Mouse (Mus musculus) olfactory bulb, adult 2 months (tissue): Measurements from ENCODE around the gene Mettl23.

ENCODE experiments used
- CTCF ChIP-seq: fragments of 200-500 bp; IDR thresholded peaks from 2 replicates; pipeline ENCODE4 v1.5.1; 2012; ENCODE audit warnings: low read depth, mild to moderate bottlenecking, low read length, moderate library complexity; ENCODE audit not compliant: insufficient read depth
- POLR2A ChIP-seq: fragments of 200-500 bp; IDR thresholded peaks from 2 replicates; pipeline ENCODE4 v1.6.1; 2012; ENCODE audit warnings: mild to moderate bottlenecking, low read depth, low read length, moderate library complexity; ENCODE audit not compliant: insufficient read depth

DNA sequence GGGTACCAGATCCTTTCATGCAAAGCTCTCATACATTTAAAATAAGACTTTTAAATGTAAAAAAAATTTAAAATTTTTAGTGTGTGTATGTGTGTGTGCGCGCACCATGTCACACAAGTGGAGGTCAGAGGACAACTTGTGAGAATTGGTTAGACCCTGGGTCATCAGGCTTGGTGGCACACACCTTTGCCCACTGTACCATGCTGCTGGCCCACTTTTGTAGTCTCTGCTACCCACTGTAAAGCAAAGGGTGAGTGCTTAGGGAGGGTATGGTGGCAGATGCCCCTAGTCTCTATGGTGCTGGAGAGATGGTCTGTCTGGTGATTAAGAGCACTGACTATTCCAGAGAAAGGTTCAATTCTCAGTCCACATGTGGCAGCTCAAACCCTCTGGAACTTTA lies 19.8 kb upstream of the Mettl23 start:
- TF ChIP-seq CTCF, result no peak
- no peak for TF ChIP-seq POLR2A
